ENCODE assay signal across 9 mouse cellular contexts in the genomic region with DNA sequence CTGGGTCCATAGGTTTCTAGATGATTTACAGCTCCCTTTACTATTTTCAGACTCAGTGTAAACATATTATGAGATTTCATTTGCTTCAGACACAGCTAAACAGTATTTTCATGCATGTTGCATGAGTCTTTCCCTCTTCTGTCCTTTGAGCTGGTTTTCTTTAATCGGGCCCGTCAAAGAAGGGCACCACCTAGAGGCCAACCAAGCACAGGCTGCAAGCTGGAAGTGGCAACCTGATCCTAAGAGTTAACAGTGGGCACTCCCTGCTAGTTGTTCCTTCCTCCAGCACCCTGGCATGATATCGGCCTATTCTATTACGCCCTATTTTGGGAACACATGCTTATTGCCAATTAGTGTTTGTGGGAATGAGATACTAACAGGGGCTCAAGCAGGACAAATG. TPM values are rescaled to one million over a fixed set of nuclear protein-coding genes. Genes with fewer than 3 reads are reported as not detected.
DNase-seq lines count a peak whose midpoint lies in the region; ATAC-seq and TF ChIP-seq lines count a peak whose summit lies in the region.
"Had no signal": no experiment of that assay in that cellular context is flagged by ENCODE, and none has a peak within 500 bp of the region (broad histone marks: within the 10 kb centered on the region; RNA-seq: fewer than 3 reads in every experiment).

No protein-coding gene starts in this region.

- H3K9me3 ChIP-seq in intestine, embryonic 15.5 days = no peaks in the 10 kb centered on the region
- H3K9me3 ChIP-seq in intestine, embryonic 16.5 days (ENCODE audit: control insufficient read depth, low read length) = no peaks in the 10 kb centered on the region
- H3K9me3 ChIP-seq in embryonic facial prominence, embryonic 11.5 days (replicated peaks; ENCODE audit: control insufficient read depth, low read length) = no peaks in the 10 kb centered on the region
- H3K9me3 ChIP-seq: embryonic facial prominence, embryonic 12.5 days had no signal

- CTCF ChIA-PET in Patski (lab: Charles Lee) = interaction anchor here (0.6 to 2.2 kb wide), 17 partner anchors 9 to 157 kb away, joined by 3 to 9 read pairs (median 4); partner anchors contain the start of gene Ifnb1

- H3K27ac ChIP-seq in intestine, embryonic 15.5 days = no peak overlapping the region
- H3K27ac ChIP-seq in intestine, embryonic 16.5 days (ENCODE audit: low read length) = no peak overlapping the region
- no peak overlapping the region for H3K27ac ChIP-seq in embryonic facial prominence, embryonic 11.5 days (replicated peaks; ENCODE audit: low read depth, low read length)
- H3K27ac ChIP-seq in testis, adult 2 months (ENCODE audit: control insufficient read depth, insufficient read depth, low read depth, low read length) = no peak overlapping the region
- H3K27ac ChIP-seq: embryonic facial prominence, embryonic 12.5 days had no signal

- intact Hi-C loops in heart, postnatal 14 days (cut with DNase I) = loop anchor here (5.0 to 10.0 kb wide), 2 partner anchors 72 to 160 kb away; no protein-coding TSS in a partner anchor
- intact Hi-C loops in left cerebral cortex, postnatal 25 days (cut with DNase I) = loop anchor here (10.0 kb wide), 1 partner anchor 160 kb away; no protein-coding TSS in a partner anchor

- 0 out of 2 replicates have a peak, but pooled peaks have one; percentile 23 for ATAC-seq in intestine, embryonic 15.5 days
- no peak for ATAC-seq in intestine, embryonic 16.5 days
- peak; percentile 33 for ATAC-seq in Patski
- no peak for ATAC-seq in embryonic facial prominence, embryonic 11.5 days (replicated peaks; ENCODE audit: insufficient number of reproducible peaks, low FRiP score, low TSS enrichment, low read depth)
- peak; percentile 73 for ATAC-seq in megakaryocyte progenitor cell, adult 5-6 weeks (replicated peaks; ENCODE audit: poor library complexity)

- POLR2A ChIA-PET in Patski (lab: Charles Lee) = no interaction called here

- H3K9ac ChIP-seq in intestine, embryonic 15.5 days = no peak overlapping the region
- no peak overlapping the region for H3K9ac ChIP-seq in intestine, embryonic 16.5 days (ENCODE audit: low read depth, low read length)
- no peak overlapping the region for H3K9ac ChIP-seq in embryonic facial prominence, embryonic 11.5 days (replicated peaks; ENCODE audit: low read length)
- H3K9ac ChIP-seq: embryonic facial prominence, embryonic 12.5 days had no signal

- in situ Hi-C loops in Patski (cut with MboI; ENCODE audit: low pct_unique_long_range_greater_than_20kb) = no loop called here

- H3K36me3 ChIP-seq in intestine, embryonic 15.5 days = no peaks in the 10 kb centered on the region
- no peaks in the 10 kb centered on the region for H3K36me3 ChIP-seq in intestine, embryonic 16.5 days (ENCODE audit: control insufficient read depth, insufficient read depth, low read length)
- H3K36me3 ChIP-seq in embryonic facial prominence, embryonic 11.5 days (replicated peaks; ENCODE audit: control insufficient read depth, insufficient read depth, low read depth, low read length) = no peaks in the 10 kb centered on the region
- no peaks in the 10 kb centered on the region for H3K36me3 ChIP-seq in testis, adult 2 months (ENCODE audit: control insufficient read depth, insufficient read depth, low read length)
- H3K36me3 ChIP-seq: embryonic facial prominence, embryonic 12.5 days had no signal

- no peak for TF ChIP-seq POLR2A in testis, adult 2 months (IDR thresholded peaks at IDR 0.05; ENCODE audit: control insufficient read depth, low read depth, low read length)

- peak; percentile 89 for TF ChIP-seq CTCF in Patski (IDR thresholded peaks at IDR 0.05)
- peak; percentile 36; the same call in 1 of the 2 replicates for TF ChIP-seq CTCF in testis, adult 2 months (IDR thresholded peaks at IDR 0.05; ENCODE audit: control insufficient read depth, insufficient read depth, insufficient replicate concordance, low read depth, low read length)

- H3K4me3 ChIP-seq in intestine, embryonic 15.5 days (replicated peaks) = no peak overlapping the region
- H3K4me3 ChIP-seq in intestine, embryonic 16.5 days (ENCODE audit: low read length) = no peak overlapping the region
- no peak overlapping the region for H3K4me3 ChIP-seq in embryonic facial prominence, embryonic 11.5 days (ENCODE audit: low read depth, low read length)
- H3K4me3 ChIP-seq in testis, adult 2 months (ENCODE audit: control insufficient read depth, low read depth, low read length) = no peak overlapping the region
- H3K4me3 ChIP-seq: embryonic facial prominence, embryonic 12.5 days had no signal

- DNase-seq in Patski (ENCODE audit: low read depth, low spot score) = no peak
- DNase-seq in embryonic facial prominence, embryonic 11.5 days (ENCODE audit: low spot score) = peak; percentile 63
- peak; percentile 60 to 75 for DNase-seq in heart, postnatal 14 days
- DNase-seq in left cerebral cortex, postnatal 25 days (ENCODE audit: low spot score in 2 of 2) = peak; percentile 4 to 33

- WGBS in intestine, embryonic 15.5 days = 52% methylated on average over 4 of the region's 4 CpGs
- WGBS in intestine, embryonic 16.5 days = 52% methylated on average over 4 of the region's 4 CpGs
- 45% methylated on average over 4 of the region's 4 CpGs for WGBS in embryonic facial prominence, embryonic 11.5 days

- H3K4me1 ChIP-seq in intestine, embryonic 15.5 days (replicated peaks) = peaks cover 6% of the 10 kb centered on the region
- 0 out of 2 replicates have a peak, but pooled peaks cover 2% of the 10 kb centered on the region for H3K4me1 ChIP-seq in intestine, embryonic 16.5 days (ENCODE audit: control insufficient read depth, insufficient read depth, low read length)
- H3K4me1 ChIP-seq in embryonic facial prominence, embryonic 11.5 days (ENCODE audit: control insufficient read depth, insufficient read depth, low read length) = no peaks in the 10 kb centered on the region
- H3K4me1 ChIP-seq in testis, adult 2 months (ENCODE audit: control insufficient read depth, insufficient read depth, low read length) = no peaks in the 10 kb centered on the region
- H3K4me1 ChIP-seq: embryonic facial prominence, embryonic 12.5 days had no signal

- no peak overlapping the region for H3K4me2 ChIP-seq in intestine, embryonic 15.5 days (replicated peaks)
- H3K4me2 ChIP-seq in intestine, embryonic 16.5 days (ENCODE audit: low read depth, low read length) = no peak overlapping the region
- H3K4me2 ChIP-seq in embryonic facial prominence, embryonic 11.5 days (ENCODE audit: low read depth, low read length) = no peak overlapping the region
- H3K4me2 ChIP-seq: embryonic facial prominence, embryonic 12.5 days had no signal

- H3K27me3 ChIP-seq in intestine, embryonic 15.5 days (replicated peaks) = no peaks in the 10 kb centered on the region
- no peaks in the 10 kb centered on the region for H3K27me3 ChIP-seq in intestine, embryonic 16.5 days (replicated peaks; ENCODE audit: control insufficient read depth, insufficient read depth, low read length)
- no peaks in the 10 kb centered on the region for H3K27me3 ChIP-seq in Patski
- H3K27me3 ChIP-seq in embryonic facial prominence, embryonic 11.5 days (ENCODE audit: control insufficient read depth, insufficient read depth, low read length) = no peaks in the 10 kb centered on the region
- H3K27me3 ChIP-seq in testis, adult 2 months (ENCODE audit: control insufficient read depth, insufficient read depth, low read length) = no peaks in the 10 kb centered on the region
- H3K27me3 ChIP-seq: embryonic facial prominence, embryonic 12.5 days had no signal

RNA-seq across cellular contexts. Expression of gene Ifnb1, which starts 8.2 kb away (rescaled TPM):
- polyA plus RNA-seq in intestine, embryonic 15.5 days (2015; fragmentation: Nextera tagmentation; extraction: Ambion mirVana) = not detected in 2 replicates
- polyA plus RNA-seq in intestine, embryonic 16.5 days (2015; fragmentation: Nextera tagmentation; extraction: Ambion mirVana) = not detected in 2 replicates
- polyA plus RNA-seq in Patski (2021) = not detected
- not detected in 2 replicates for polyA plus RNA-seq in embryonic facial prominence, embryonic 11.5 days (2014; fragmentation: Nextera tagmentation; extraction: Ambion mirVana)
- total RNA-seq in heart, postnatal 14 days (2021) = not detected
- not detected for total RNA-seq in left cerebral cortex, postnatal 25 days (2021)
- total RNA-seq in megakaryocyte progenitor cell, adult 5-6 weeks (2015) = 0.95 TPM in 1 of 2 replicates, not detected in the other
- total RNA-seq in megakaryocyte progenitor cell, adult 5-6 weeks (2017) = not detected in 2 replicates
- polyA plus RNA-seq in testis, adult 2 months (2012; rRNA removed) = not detected in 2 replicates
- polyA plus RNA-seq: embryonic facial prominence, embryonic 12.5 days had no signal

RNA-seq across cellular contexts. Expression of gene Ifna15, which starts 43.6 kb away (rescaled TPM):
- not detected in 2 replicates for polyA plus RNA-seq in intestine, embryonic 15.5 days (2015; fragmentation: Nextera tagmentation; extraction: Ambion mirVana)
- not detected in 2 replicates for polyA plus RNA-seq in intestine, embryonic 16.5 days (2015; fragmentation: Nextera tagmentation; extraction: Ambion mirVana)
- polyA plus RNA-seq in Patski (2021) = not detected
- polyA plus RNA-seq in embryonic facial prominence, embryonic 11.5 days (2014; fragmentation: Nextera tagmentation; extraction: Ambion mirVana) = not detected in 2 replicates
- not detected for total RNA-seq in heart, postnatal 14 days (2021)
- total RNA-seq in left cerebral cortex, postnatal 25 days (2021) = not detected
- not detected in 2 replicates for total RNA-seq in megakaryocyte progenitor cell, adult 5-6 weeks (2015)
- not detected in 2 replicates for total RNA-seq in megakaryocyte progenitor cell, adult 5-6 weeks (2017)
- polyA plus RNA-seq in testis, adult 2 months (2012; rRNA removed) = not detected in 2 replicates
- polyA plus RNA-seq: embryonic facial prominence, embryonic 12.5 days had no signal

RNA-seq across cellular contexts. Expression of gene Ifna14, which starts 57.2 kb away (rescaled TPM):
- not detected in 2 replicates for polyA plus RNA-seq in intestine, embryonic 15.5 days (2015; fragmentation: Nextera tagmentation; extraction: Ambion mirVana)
- not detected in 2 replicates for polyA plus RNA-seq in intestine, embryonic 16.5 days (2015; fragmentation: Nextera tagmentation; extraction: Ambion mirVana)
- not detected for polyA plus RNA-seq in Patski (2021)
- polyA plus RNA-seq in embryonic facial prominence, embryonic 11.5 days (2014; fragmentation: Nextera tagmentation; extraction: Ambion mirVana) = not detected in 2 replicates
- not detected for total RNA-seq in heart, postnatal 14 days (2021)
- not detected for total RNA-seq in left cerebral cortex, postnatal 25 days (2021)
- total RNA-seq in megakaryocyte progenitor cell, adult 5-6 weeks (2015) = not detected in 2 replicates
- total RNA-seq in megakaryocyte progenitor cell, adult 5-6 weeks (2017) = not detected in 2 replicates
- polyA plus RNA-seq in testis, adult 2 months (2012; rRNA removed) = not detected in 2 replicates
- polyA plus RNA-seq: embryonic facial prominence, embryonic 12.5 days had no signal

Comparison
In these comparisons a context has a peak if more than half of its experiments do, and no peak if none do; other contexts are left out.
1. ATAC-seq: peak in intestine, embryonic 15.5 days (single experiment), Patski (single experiment) and megakaryocyte progenitor cell, adult 5-6 weeks (single experiment); none in intestine, embryonic 16.5 days (single experiment) and embryonic facial prominence, embryonic 11.5 days (single experiment).